Mouse (Mus musculus): ENCODE results near the gene Cby3. TPM values are rescaled to one million over a fixed set of nuclear protein-coding genes. Genes with fewer than 3 reads are reported as not detected.

Gene Cby3
- polyA plus RNA-seq, 1 experiment from 2014 or later, result 0.21 TPM

- TF ChIP-seq CTCF (IDR thresholded peaks at IDR 0.05; ENCODE audit: low read depth) (no peak), EP300 (IDR thresholded peaks at IDR 0.05; ENCODE audit: low read depth) (no peak)
- Histone ChIP-seq H3K36me3 (replicated peaks; ENCODE audit: insufficient read depth, low read length) (no peaks in the 10 kb centered on the region), H3K4me3 (ENCODE audit: low read depth, low read length) (peak overlapping the region; percentile 95), H3K27ac (ENCODE audit: low read depth) (peak overlapping the region; percentile 94), H3K9me3 (ENCODE audit: low read length) (no peaks in the 10 kb centered on the region), H3K9ac (replicated peaks) (peak overlapping the region; percentile 99), H3K27me3 (ENCODE audit: insufficient read depth, low read length) (no peaks in the 10 kb centered on the region), H3K4me2 (ENCODE audit: low read depth, low read length) (peak overlapping the region; percentile 93), H3K4me1 (ENCODE audit: insufficient read depth) (peaks cover 26% of the 10 kb centered on the region)
- peak; percentile 13 for DNase-seq
- WGBS (ENCODE audit: insufficient replicate concordance), result under 1% methylated on average over 34 of the region's 34 CpGs
- ATAC-seq, result peak; percentile 33
Observed at GRCm38 (mm10) chr11:50324751-50325471, 29.4 kb upstream of the Cby3 start.

- peak within 1 kb of the TSS; percentile 94 for H3K27ac ChIP-seq (ENCODE audit: low read depth)
- peak; percentile 98 for DNase-seq
Observed at GRCm38 (mm10) chr11:50325496-50326301, 28.6 kb upstream of the Cby3 start, which contains the start of gene Canx. Canx (minus strand) TSS chr11:50325673.

GRCm38 (mm10) chr11:50326302-50326966 is 27.8 kb upstream of the Cby3 start:
- no peaks in the 10 kb centered on the region for H3K27me3 ChIP-seq (ENCODE audit: insufficient read depth, low read length)
- WGBS (ENCODE audit: insufficient replicate concordance), result 1% methylated on average over 7 of the region's 7 CpGs
- H3K4me2 ChIP-seq (ENCODE audit: low read depth, low read length), result peak overlapping the region; percentile 73
- no peaks in the 10 kb centered on the region for H3K36me3 ChIP-seq (replicated peaks; ENCODE audit: insufficient read depth, low read length)
- peak overlapping the region; percentile 85 for H3K27ac ChIP-seq (ENCODE audit: low read depth)
- no peak for TF ChIP-seq CTCF (IDR thresholded peaks at IDR 0.05; ENCODE audit: low read depth)
- no peak for TF ChIP-seq EP300 (IDR thresholded peaks at IDR 0.05; ENCODE audit: low read depth)
- H3K4me3 ChIP-seq (ENCODE audit: low read depth, low read length), result peak overlapping the region; percentile 95
- ATAC-seq, result no peak
- no peaks in the 10 kb centered on the region for H3K9me3 ChIP-seq (ENCODE audit: low read length)
- H3K9ac ChIP-seq (replicated peaks), result peak overlapping the region; percentile 71
- peaks cover 26% of the 10 kb centered on the region for H3K4me1 ChIP-seq (ENCODE audit: insufficient read depth)
- no peak for DNase-seq

More at GRCm38 (mm10) chr11:50325496-50326301, 28.6 kb upstream of the Cby3 start, which contains the start of gene Canx:
- TF ChIP-seq CTCF (IDR thresholded peaks at IDR 0.05; ENCODE audit: low read depth) (peak; percentile 29; the same call in 1 of the 2 replicates), EP300 (IDR thresholded peaks at IDR 0.05; ENCODE audit: low read depth) (peak; percentile 77; the same call in 1 of the 2 replicates)
- Histone ChIP-seq H3K4me3 (ENCODE audit: low read depth, low read length) (peak within 1 kb of the TSS; percentile 95), H3K27me3 (ENCODE audit: insufficient read depth, low read length) (no peaks in the 10 kb centered on the region), H3K4me1 (ENCODE audit: insufficient read depth) (peaks cover 26% of the 10 kb centered on the region), H3K4me2 (ENCODE audit: low read depth, low read length) (peak within 1 kb of the TSS; percentile 93), H3K9ac (replicated peaks) (peak within 1 kb of the TSS; percentile 99), H3K36me3 (replicated peaks; ENCODE audit: insufficient read depth, low read length) (no peaks in the 10 kb centered on the region), H3K9me3 (ENCODE audit: low read length) (no peaks in the 10 kb centered on the region)
- ATAC-seq, result peak; percentile 93
- under 1% methylated on average over 64 of the region's 64 CpGs for WGBS (ENCODE audit: insufficient replicate concordance)

GRCm38 (mm10) chr11:50328075-50328625 is 26.1 kb upstream of the Cby3 start:
- ATAC-seq, result no peak
- Histone ChIP-seq H3K4me3 (ENCODE audit: low read depth, low read length) (no peak overlapping the region), H3K27me3 (ENCODE audit: insufficient read depth, low read length) (no peaks in the 10 kb centered on the region), H3K27ac (ENCODE audit: low read depth) (no peak overlapping the region), H3K9ac (replicated peaks) (no peak overlapping the region), H3K9me3 (ENCODE audit: low read length) (no peaks in the 10 kb centered on the region), H3K36me3 (replicated peaks; ENCODE audit: insufficient read depth, low read length) (no peaks in the 10 kb centered on the region), H3K4me1 (ENCODE audit: insufficient read depth) (peaks cover 14% of the 10 kb centered on the region), H3K4me2 (ENCODE audit: low read depth, low read length) (no peak overlapping the region)
- TF ChIP-seq EP300 (IDR thresholded peaks at IDR 0.05; ENCODE audit: low read depth) (no peak), CTCF (IDR thresholded peaks at IDR 0.05; ENCODE audit: low read depth) (no peak)
- no peak for DNase-seq
- WGBS (ENCODE audit: insufficient replicate concordance), result 48% methylated on average over 3 of the region's 3 CpGs

GRCm38 (mm10) chr11:50329378-50329777 is 24.9 kb upstream of the Cby3 start:
- TF ChIP-seq CTCF (IDR thresholded peaks at IDR 0.05; ENCODE audit: low read depth) (no peak), EP300 (IDR thresholded peaks at IDR 0.05; ENCODE audit: low read depth) (no peak)
- ATAC-seq (no peak), DNase-seq (no peak)

More at GRCm38 (mm10) chr11:50329378-50329777, 24.9 kb upstream of the Cby3 start:
- 84% methylated on average over 1 of the region's 1 CpGs for WGBS (ENCODE audit: insufficient replicate concordance)
- Histone ChIP-seq H3K4me2 (ENCODE audit: low read depth, low read length) (no peak overlapping the region), H3K9ac (replicated peaks) (no peak overlapping the region), H3K27me3 (ENCODE audit: insufficient read depth, low read length) (no peaks in the 10 kb centered on the region), H3K27ac (ENCODE audit: low read depth) (no peak overlapping the region), H3K4me1 (ENCODE audit: insufficient read depth) (peaks cover 7% of the 10 kb centered on the region), H3K36me3 (replicated peaks; ENCODE audit: insufficient read depth, low read length) (no peaks in the 10 kb centered on the region), H3K4me3 (ENCODE audit: low read depth, low read length) (no peak overlapping the region), H3K9me3 (ENCODE audit: low read length) (no peaks in the 10 kb centered on the region)

Data from liver, postnatal 0 days (tissue).